Mouse (Mus musculus) kidney, postnatal 4 days (tissue): ENCODE measurements around the gene Erv3.
"Not testable (repeated sequence)": the region's sequence is repeated elsewhere in the genome, so short reads cannot be mapped to it uniquely, and the experiment has no call there.

Source experiments
- DNase-seq, 2 experiments: peaks; one replicate each; pipeline ENCODE4 v3.0.0; 2021; ENCODE audit warnings: mixed read lengths in 2 of 2

The Erv3 gene

GRCm38 (mm10) chr2:131863472-131863871 is 3.9 kb upstream of the Erv3 start:
- DNase-seq, result no peak

GRCm38 (mm10) chr2:131862617-131863275 is 3.2 kb upstream of the Erv3 start:
- DNase-seq, result no peak

- DNase-seq, result no peak
These were observed 1.7 kb downstream of the Erv3 start for GRCm38 (mm10) chr2:131857838-131858237.

- DNase-seq, result no peak
These were observed 5.8 kb downstream of the Erv3 start for GRCm38 (mm10) chr2:131853719-131854118.

- no peak for DNase-seq
These were observed 8.0 kb downstream of the Erv3 start for GRCm38 (mm10) chr2:131851333-131852092.

GRCm38 (mm10) chr2:131850047-131850446 is 9.5 kb downstream of the Erv3 start:
- no peak for DNase-seq

GRCm38 (mm10) chr2:131847501-131848359 is 11.8 kb downstream of the Erv3 start:
- peak; percentile 12 to 24 for DNase-seq

GRCm38 (mm10) chr2:131846811-131847210 is 12.7 kb downstream of the Erv3 start:
- DNase-seq, result no peak

GRCm38 (mm10) chr2:131846132-131846710 is 13.3 kb downstream of the Erv3 start:
- DNase-seq, result no peak

- no peak for DNase-seq
These were observed 13.9 kb downstream of the Erv3 start for GRCm38 (mm10) chr2:131845671-131846070.

GRCm38 (mm10) chr2:131842568-131842967 is 17.0 kb downstream of the Erv3 start:
- DNase-seq, result no peak

GRCm38 (mm10) chr2:131841321-131841693 is 18.2 kb downstream of the Erv3 start:
- no peak for DNase-seq

GRCm38 (mm10) chr2:131840611-131841320 is 18.8 kb downstream of the Erv3 start:
- DNase-seq, result peak; percentile 11 to 15

GRCm38 (mm10) chr2:131834296-131834695 is 25.3 kb downstream of the Erv3 start:
- no peak for DNase-seq

- no peak for DNase-seq
These were observed 27.7 kb downstream of the Erv3 start for GRCm38 (mm10) chr2:131831861-131832260.

GRCm38 (mm10) chr2:131830945-131831344 is 28.6 kb downstream of the Erv3 start:
- not testable (repeated sequence) for DNase-seq

GRCm38 (mm10) chr2:131827999-131828975 is 31.3 kb downstream of the Erv3 start:
- peak; percentile 39 to 46 for DNase-seq

GRCm38 (mm10) chr2:131827026-131827687 is 32.4 kb downstream of the Erv3 start:
- DNase-seq, result no peak

GRCm38 (mm10) chr2:131825498-131825897 is 34.0 kb downstream of the Erv3 start:
- DNase-seq, result no peak

- DNase-seq, result no peak
These were observed 35.6 kb downstream of the Erv3 start for GRCm38 (mm10) chr2:131823931-131824330.

GRCm38 (mm10) chr2:131822492-131822891 is 37.1 kb downstream of the Erv3 start:
- DNase-seq, result no peak
